Mouse (Mus musculus): Measurements from ENCODE around the gene Sdk2.

The Sdk2 gene

GRCm38 (mm10) chr11:113739213-113739612 lies 327.6 kb downstream of the Sdk2 start:
- CTCF ChIA-PET, result interaction anchor here (0.6 to 2.3 kb wide), 12 partner anchors 9 to 478 kb away, joined by 3 to 8 read pairs (median 4); partner anchors contain the start of gene Cdc42ep4 (in 2 of the 4)

GRCm38 (mm10) chr11:113737912-113738311 lies 328.9 kb downstream of the Sdk2 start:
- CTCF ChIA-PET, result interaction anchor here in 2 of 4 experiments (1.2 to 2.3 kb wide), 4 partner anchors 8 to 74 kb away, joined by 3 to 8 read pairs (median 4); no protein-coding TSS in a partner anchor
- POLR2A ChIA-PET, result interaction anchor here in 3 of 4 experiments (0.7 to 3.3 kb wide), 12 partner anchors 8 to 51 kb away, joined by 3 to 70 read pairs (median 18); partner anchors contain the start of genes Cdc42ep4 (in 2 of the 3) and Cpsf4l (in 1 of the 3)

More at GRCm38 (mm10) chr11:113739213-113739612, 327.6 kb downstream of the Sdk2 start:
- POLR2A ChIA-PET, result interaction anchor here (0.5 to 3.3 kb wide), 45 partner anchors 9 to 955 kb away, joined by 3 to 70 read pairs (median 4); partner anchors contain the start of genes Cdc42ep4 (in 3 of the 4), Cpsf4l (in 3 of the 4), D11Wsu47e (in 1 of the 4) and Fam104a (in 1 of the 4)

GRCm38 (mm10) chr11:113737553-113737854 lies 329.3 kb downstream of the Sdk2 start:
- CTCF ChIA-PET, result no interaction called here
- POLR2A ChIA-PET, result interaction anchor here in 2 of 4 experiments (1.1 to 3.3 kb wide), 6 partner anchors 9 to 14 kb away, joined by 3 to 70 read pairs (median 26); partner anchors contain the start of gene Cdc42ep4 (in 2 of the 2)

- POLR2A ChIA-PET, result interaction anchor here in 1 of 4 experiments (2.9 to 3.3 kb wide), 2 partner anchors 8 to 12 kb away, joined by 26 to 31 read pairs; no protein-coding TSS in a partner anchor
Observed at GRCm38 (mm10) chr11:113736848-113737552, 329.8 kb downstream of the Sdk2 start.

GRCm38 (mm10) chr11:113735151-113735550 lies 331.7 kb downstream of the Sdk2 start:
- CTCF ChIA-PET, result interaction anchor here in 1 of 4 experiments (1.0 kb wide), 1 partner anchor 75 kb away, joined by 4 read pairs; no protein-coding TSS in a partner anchor
- POLR2A ChIA-PET, result interaction anchor here in 3 of 4 experiments (1.0 to 3.1 kb wide), 6 partner anchors 12 to 76 kb away, joined by 3 to 15 read pairs (median 8); partner anchors contain the start of genes Cdc42ep4 (in 2 of the 3) and Cpsf4l (in 2 of the 3)

More at GRCm38 (mm10) chr11:113736848-113737552, 329.8 kb downstream of the Sdk2 start:
- CTCF ChIA-PET, result no interaction called here

GRCm38 (mm10) chr11:113733631-113734364 lies 333.0 kb downstream of the Sdk2 start:
- CTCF ChIA-PET, result interaction anchor here in 2 of 4 experiments (0.6 to 1.4 kb wide), 4 partner anchors 17 to 78 kb away, joined by 3 to 7 read pairs (median 6); no protein-coding TSS in a partner anchor
- POLR2A ChIA-PET, result interaction anchor here in 3 of 4 experiments (0.7 to 3.1 kb wide), 14 partner anchors 11 to 78 kb away, joined by 3 to 15 read pairs (median 6); partner anchors contain the start of genes Cdc42ep4 (in 2 of the 3) and Cpsf4l (in 2 of the 3)

- CTCF ChIA-PET, result interaction anchor here in 2 of 4 experiments (1.0 to 1.3 kb wide), 2 partner anchors 79 kb away, joined by 3 read pairs; no protein-coding TSS in a partner anchor
- POLR2A ChIA-PET, result interaction anchor here in 3 of 4 experiments (0.7 to 6.5 kb wide), 8 partner anchors 11 to 75 kb away, joined by 3 to 76 read pairs (median 4); partner anchors contain the start of genes Cdc42ep4 (in 2 of the 3) and Cpsf4l (in 1 of the 3)
Observed at GRCm38 (mm10) chr11:113731945-113732612, 334.8 kb downstream of the Sdk2 start.

GRCm38 (mm10) chr11:113730879-113731278 lies 336.0 kb downstream of the Sdk2 start:
- ChIA-PET CTCF (interaction anchor here in 2 of 4 experiments (1.0 to 1.3 kb wide), 4 partner anchors 12 to 80 kb away, joined by 3 to 5 read pairs (median 4); partner anchors contain the start of gene Cdc42ep4 (in 1 of the 2)), POLR2A (interaction anchor here in 3 of 4 experiments (0.7 to 7.1 kb wide), 13 partner anchors 8 to 22 kb away, joined by 3 to 76 read pairs (median 10); partner anchors contain the start of genes Cdc42ep4 (in 3 of the 3) and Cpsf4l (in 3 of the 3))

GRCm38 (mm10) chr11:113729917-113730316 lies 336.9 kb downstream of the Sdk2 start:
- CTCF ChIA-PET, result interaction anchor here in 3 of 4 experiments (0.6 to 3.7 kb wide), 8 partner anchors 9 to 81 kb away, joined by 3 to 18 read pairs (median 4); partner anchors contain the start of gene Cdc42ep4 (in 1 of the 3)
- POLR2A ChIA-PET, result interaction anchor here (0.5 to 7.1 kb wide), 28 partner anchors 8 to 81 kb away, joined by 3 to 76 read pairs (median 4); partner anchors contain the start of genes Cdc42ep4 (in 4 of the 4), Cpsf4l (in 3 of the 4), D11Wsu47e (in 1 of the 4) and Fam104a (in 1 of the 4)

- ChIA-PET CTCF (interaction anchor here (0.6 to 3.7 kb wide), 11 partner anchors 10 to 104 kb away, joined by 3 to 18 read pairs (median 4); no protein-coding TSS in a partner anchor), POLR2A (interaction anchor here (0.5 to 7.1 kb wide), 26 partner anchors 9 to 414 kb away, joined by 3 to 76 read pairs (median 4); partner anchors contain the start of genes Cdc42ep4 (in 4 of the 4), Cpsf4l (in 2 of the 4), D11Wsu47e (in 1 of the 4) and Fam104a (in 1 of the 4))
Observed at GRCm38 (mm10) chr11:113729239-113729638, 337.6 kb downstream of the Sdk2 start.

- POLR2A ChIA-PET, result interaction anchor here in 3 of 4 experiments (0.5 to 7.1 kb wide), 30 partner anchors 10 to 1349 kb away, joined by 3 to 76 read pairs (median 5); partner anchors contain the start of genes Cdc42ep4 (in 3 of the 3), Cpsf4l (in 3 of the 3), D11Wsu47e (in 2 of the 3) and Fam104a (in 2 of the 3)
- CTCF ChIA-PET, result interaction anchor here in 2 of 4 experiments (1.5 to 3.7 kb wide), 5 partner anchors 13 to 84 kb away, joined by 4 to 18 read pairs (median 5); no protein-coding TSS in a partner anchor
Observed at GRCm38 (mm10) chr11:113727992-113728391, 338.9 kb downstream of the Sdk2 start.

GRCm38 (mm10) chr11:113726994-113727888 lies 339.6 kb downstream of the Sdk2 start:
- CTCF ChIA-PET, result interaction anchor here in 3 of 4 experiments (0.6 to 3.7 kb wide), 6 partner anchors 12 to 727 kb away, joined by 3 to 18 read pairs (median 4); no protein-coding TSS in a partner anchor
- POLR2A ChIA-PET, result interaction anchor here (0.5 to 7.1 kb wide), 33 partner anchors 9 to 1348 kb away, joined by 3 to 76 read pairs (median 5); partner anchors contain the start of genes Cpsf4l (in 3 of the 4), Cdc42ep4 (in 2 of the 4), D11Wsu47e (in 2 of the 4) and Fam104a (in 2 of the 4)

Data from embryonic stem cell, embryonic (primary cell).